Mouse (Mus musculus) lung, postnatal 0 days (tissue): ENCODE results near the gene Olfr1413.

Experiments used
- CTCF ChIP-seq: IDR thresholded peaks from 2 replicates; pipeline ENCODE4 v1.5.1; 2016; ENCODE audit warnings: antibody characterized with exemption, mild to moderate bottlenecking
- EP300 ChIP-seq: IDR thresholded peaks from 2 replicates; pipeline ENCODE4 v1.6.1; 2016; ENCODE audit warnings: antibody characterized with exemption, mild to moderate bottlenecking, control low read depth

- TF ChIP-seq CTCF = no peak
- TF ChIP-seq EP300 = no peak
Measured at GRCm38 (mm10) chr1:92594111-92594510, 23.0 kb downstream of the Olfr1413 start, which contains the start of gene Olfr1411.
